Mouse (Mus musculus) forebrain, postnatal 0 days (tissue): Measurements from ENCODE around the gene Wnt1. TPM values are rescaled to one million over a fixed set of nuclear protein-coding genes. Genes with fewer than 3 reads are reported as not detected.

Source experiments
- ATAC-seq: fragments of 200-750 bp; cut with Nextera tagmentation; 2 replicates; pipeline ENCODE4 v1.8.0; 2017; ENCODE audit warnings: mild to moderate bottlenecking, moderate library complexity
- DNase-seq: peaks from one replicate; pipeline ENCODE4 v3.0.0-alpha.2; 2015
- H3K27ac ChIP-seq: fragments of 300-500 bp; sonication (generic); 2 replicates; pipeline ENCODE4 v1.5.1; 2014; ENCODE audit warnings: low read depth, mild to moderate bottlenecking, antibody characterized with exemption, low read length, moderate library complexity, mixed read lengths
- H3K27me3 ChIP-seq: fragments of 300-500 bp; sonication (generic); 2 replicates; pipeline ENCODE4 v1.6.1; 2014; ENCODE audit warnings: mild to moderate bottlenecking, low read length, mixed read lengths; ENCODE audit not compliant: insufficient read depth
- H3K36me3 ChIP-seq: fragments of 300-500 bp; sonication (generic); 2 replicates; pipeline ENCODE4 v1.6.1; 2014; ENCODE audit warnings: mild to moderate bottlenecking, moderate library complexity; ENCODE audit not compliant: insufficient read depth
- H3K4me1 ChIP-seq: fragments of 300-500 bp; sonication (generic); 2 replicates; pipeline ENCODE4 v1.6.1; 2014; ENCODE audit warnings: antibody characterized with exemption; ENCODE audit not compliant: insufficient read depth
- H3K4me2 ChIP-seq: fragments of 300-500 bp; sonication (generic); 2 replicates; pipeline ENCODE4 v1.6.1; 2014; ENCODE audit warnings: low read depth, mild to moderate bottlenecking, moderate library complexity
- H3K4me3 ChIP-seq: fragments of 300-500 bp; sonication (generic); 2 replicates; pipeline ENCODE4 v1.5.1; 2014; ENCODE audit warnings: low read depth, low read length, mixed read lengths
- H3K9ac ChIP-seq: fragments of 300-500 bp; sonication (generic); 2 replicates; pipeline ENCODE4 v1.6.1; 2014; ENCODE audit warnings: mild to moderate bottlenecking
- H3K9me3 ChIP-seq: fragments of 300-500 bp; sonication (generic); 2 replicates; pipeline ENCODE4 v1.6.1; 2016; ENCODE audit warnings: low read length
- CTCF ChIP-seq: sonication (generic); IDR thresholded peaks from 2 replicates; pipeline ENCODE4 v1.5.1; 2016; ENCODE audit warnings: antibody characterized with exemption, control low read depth, low read depth
- WGBS: fragments of 180-500 bp; shearing (Covaris S2); extraction: QIAGEN DNeasy Blood & Tissue Kit; methylation state at CpG from one replicate; pipeline ENCODE4 v1.1.7; 2014; 5-methylcytosine and 5-hydroxymethylcytosine counted together
- polyA plus RNA-seq: library from polyadenylated mRNA; unstranded; fragments of >200 nt; fragmentation: Nextera tagmentation; extraction: Ambion mirVana; gene quantifications from 2 replicates; pipeline ENCODE4 v1.2.1, GENCODE M21; 2015
- total RNA-seq: library from RNA; depleted of rRNA; stranded (reverse); fragments of >200 nt; gene quantifications from 2 replicates; pipeline ENCODE4 v1.2.3, GENCODE M21; 2014

The Wnt1 gene
- total and polyA plus RNA-seq, 2 experiments from 2014 or later = 0.33 TPM; not detected in 1

GRCm38 (mm10) chr15:98796803-98797595 lies 7.3 kb downstream of the Wnt1 start:
- ATAC-seq (0 out of 2 replicates have a peak, but pooled peaks have one; percentile 28), DNase-seq (peak; percentile 52)
- H3K27ac ChIP-seq = no peak overlapping the region
- no peak overlapping the region for H3K4me3 ChIP-seq
- peaks cover 88% of the 10 kb centered on the region for H3K27me3 ChIP-seq
- H3K4me1 ChIP-seq = no peaks in the 10 kb centered on the region
- no peak overlapping the region; the same call in 1 of the 2 replicates for H3K4me2 ChIP-seq
- H3K9me3 ChIP-seq = no peaks in the 10 kb centered on the region
- WGBS = 2% methylated on average over 13 of the region's 13 CpGs
- H3K36me3 ChIP-seq = no peaks in the 10 kb centered on the region
- no peak for TF ChIP-seq CTCF
- H3K9ac ChIP-seq = no peak overlapping the region

GRCm38 (mm10) chr15:98797835-98798492 lies 8.3 kb downstream of the Wnt1 start:
- H3K4me3 ChIP-seq = no peak overlapping the region
- no peak overlapping the region for H3K4me2 ChIP-seq
- no peak for DNase-seq
- no peaks in the 10 kb centered on the region for H3K4me1 ChIP-seq
- TF ChIP-seq CTCF = no peak
- no peak overlapping the region for H3K27ac ChIP-seq
- no peaks in the 10 kb centered on the region for H3K36me3 ChIP-seq
- no peak overlapping the region for H3K9ac ChIP-seq
- no peaks in the 10 kb centered on the region for H3K9me3 ChIP-seq
- H3K27me3 ChIP-seq = peaks cover 87% of the 10 kb centered on the region
- peak; percentile 48; the same call in 1 of the 2 replicates for ATAC-seq
- WGBS = 3% methylated on average over 28 of the region's 28 CpGs

GRCm38 (mm10) chr15:98798903-98799302 lies 9.2 kb downstream of the Wnt1 start:
- H3K9me3 ChIP-seq = no peaks in the 10 kb centered on the region
- no peak overlapping the region for H3K4me3 ChIP-seq
- H3K4me2 ChIP-seq = no peak overlapping the region
- H3K36me3 ChIP-seq = no peaks in the 10 kb centered on the region
- no peak overlapping the region for H3K9ac ChIP-seq
- H3K4me1 ChIP-seq = no peaks in the 10 kb centered on the region
- no peak for TF ChIP-seq CTCF
- ATAC-seq = no peak
- no peak for DNase-seq
- H3K27ac ChIP-seq = no peak overlapping the region
- WGBS = 42% methylated on average over 3 of the region's 3 CpGs
- peaks cover 87% of the 10 kb centered on the region for H3K27me3 ChIP-seq

GRCm38 (mm10) chr15:98799396-98799795 lies 9.7 kb downstream of the Wnt1 start:
- Histone ChIP-seq H3K36me3 (no peaks in the 10 kb centered on the region), H3K27me3 (peaks cover 86% of the 10 kb centered on the region), H3K4me3 (no peak overlapping the region), H3K4me1 (no peaks in the 10 kb centered on the region), H3K27ac (no peak overlapping the region), H3K9me3 (no peaks in the 10 kb centered on the region), H3K4me2 (no peak overlapping the region), H3K9ac (no peak overlapping the region)
- DNase-seq = peak; percentile 86
- no peak for ATAC-seq
- peak; percentile 83 for TF ChIP-seq CTCF
- whole genome bisulfite sequencing = 10% methylated on average over 12 of the region's 12 CpGs

GRCm38 (mm10) chr15:98802926-98803325 lies 13.3 kb downstream of the Wnt1 start:
- Histone ChIP-seq H3K4me1 (no peaks in the 10 kb centered on the region), H3K27me3 (peaks cover 83% of the 10 kb centered on the region), H3K27ac (no peak overlapping the region), H3K36me3 (no peaks in the 10 kb centered on the region), H3K9ac (no peak overlapping the region), H3K4me3 (no peak overlapping the region), H3K9me3 (no peaks in the 10 kb centered on the region), H3K4me2 (no peak overlapping the region)
- DNase-seq (no peak), ATAC-seq (no peak)
- WGBS = 3% methylated on average over 8 of the region's 8 CpGs
- no peak for TF ChIP-seq CTCF

- ATAC-seq (peak; percentile 32; the same call in 1 of the 2 replicates), DNase-seq (peak; percentile 88)
- Histone ChIP-seq H3K27ac (no peak overlapping the region), H3K4me2 (peak overlapping the region; percentile 36), H3K9ac (no peak overlapping the region), H3K4me1 (peaks cover 10% of the 10 kb centered on the region; the same call in 1 of the 2 replicates), H3K27me3 (peaks cover 84% of the 10 kb centered on the region), H3K4me3 (no peak overlapping the region; the same call in 1 of the 2 replicates), H3K9me3 (no peaks in the 10 kb centered on the region), H3K36me3 (no peaks in the 10 kb centered on the region)
- WGBS = under 1% methylated on average over 32 of the region's 32 CpGs
- TF ChIP-seq CTCF = peak; percentile 89
Measured at GRCm38 (mm10) chr15:98804054-98804453, 14.4 kb downstream of the Wnt1 start.
